Mouse (Mus musculus): Measurements from ENCODE around the gene Ltb. TPM values are rescaled to one million over a fixed set of nuclear protein-coding genes. Genes with fewer than 3 reads are reported as not detected.

The Ltb gene
- total RNA-seq, 2 experiments from 2014 or later = 0.74 to 0.78 TPM

GRCm38 (mm10) chr17:35244999-35245398 lies 50.8 kb downstream of the Ltb start:
- DNase-seq (ENCODE audit: low spot score in 2 of 2) = no peak

Small RNAs within 50 kb of the gene (microRNA-seq; reads per million reads assigned to microRNA genes)
- gene Mir6973a = not detected
- not detected for gene Mir6974
- 0.63 reads per million for gene Mir6975

Other genes starting within 250 kb of the Ltb start
- 1 to 10 TPM; 3.7 to 4.0 TPM for gene Hspa1b, start 235.2 kb upstream of the Ltb start, total RNA-seq (2021)
- not detected for gene Gm20481, start 224.5 kb upstream of the Ltb start, total RNA-seq (2021)
- 1 to 10 TPM; 3.2 to 4.4 TPM for gene Hspa1a, start 222.3 kb upstream of the Ltb start, total RNA-seq (2021)
- 1 to 10 TPM; 5.8 to 6.1 TPM for gene Hspa1l, start 221.7 kb upstream of the Ltb start, total RNA-seq (2021)
- 10 to 100 TPM; 31.8 to 32.4 TPM for gene Lsm2, start 212.6 kb upstream of the Ltb start, total RNA-seq (2021)
- 10 to 100 TPM; 50.8 to 58.3 TPM for gene Vars, start 193.5 kb upstream of the Ltb start, total RNA-seq (2021)
- gene Vwa7, start 177.9 kb upstream of the Ltb start, total RNA-seq (2021) = 1 to 10 TPM in 1 of 2 experiments, under 1 TPM in 1; 0.96 to 1.2 TPM
- 1 to 10 TPM; 5.4 to 6.3 TPM for gene Sapcd1, start 166.4 kb upstream of the Ltb start, total RNA-seq (2021)
- 1 to 10 TPM; 4.5 to 5.4 TPM for gene Msh5, start 147.7 kb upstream of the Ltb start, total RNA-seq (2021)
- gene Clic1, start 144.5 kb upstream of the Ltb start, total RNA-seq (2021) = 10 to 100 TPM; 87.2 to 89.7 TPM
- 100 to 1,000 TPM; 108 to 109 TPM for gene Ddah2, start 135.4 kb upstream of the Ltb start, total RNA-seq (2021)
- gene Ly6g6c, start 129.1 kb upstream of the Ltb start, total RNA-seq (2021) = under 1 TPM in 1 of 2 experiments, not detected in 1; 0.39 TPM
- under 1 TPM; 0.29 to 0.42 TPM for gene Mpig6b, start 128.3 kb upstream of the Ltb start, total RNA-seq (2021)
- not detected for gene Ly6g6e, start 117.5 kb upstream of the Ltb start, total RNA-seq (2021)
- 1 to 10 TPM in 1 of 2 experiments, under 1 TPM in 1; 0.91 to 1.2 TPM for gene Ly6g6d, start 116.4 kb upstream of the Ltb start, total RNA-seq (2021)
- under 1 TPM in 1 of 2 experiments, not detected in 1; 0.31 TPM for gene Ly6g6f, start 108.8 kb upstream of the Ltb start, total RNA-seq (2021)
- 10 to 100 TPM; 67.2 to 69.3 TPM for gene Abhd16a, start 105.2 kb upstream of the Ltb start, total RNA-seq (2021)
- gene Ly6g5c, start 86.2 kb upstream of the Ltb start, total RNA-seq (2021) = not detected
- gene Ly6g5b, start 79.0 kb upstream of the Ltb start, total RNA-seq (2021) = 1 to 10 TPM in 1 of 2 experiments, under 1 TPM in 1; 0.44 to 1.2 TPM
- gene Gpank1, start 73.0 kb upstream of the Ltb start, total RNA-seq (2021) = 1 to 10 TPM; 5.6 to 7.4 TPM
- 100 to 1,000 TPM; 174 to 185 TPM for gene Csnk2b, start 72.4 kb upstream of the Ltb start, total RNA-seq (2021)
- gene D17H6S53E, start 68.1 kb upstream of the Ltb start, total RNA-seq (2021) = 10 to 100 TPM; 20.0 to 21.0 TPM
- 1 to 10 TPM in 1 of 2 experiments, not detected in 1; 1.2 TPM for gene Apom, start 62.4 kb upstream of the Ltb start, total RNA-seq (2021)
- gene Bag6, start 59.3 kb upstream of the Ltb start, total RNA-seq (2021) = 100 to 1,000 TPM; 265 to 276 TPM
- gene Prrc2a, start 29.5 kb upstream of the Ltb start, total RNA-seq (2021) = 100 to 1,000 TPM; 183 to 193 TPM
- 1 to 10 TPM; 6.0 to 6.3 TPM for gene Aif1, start 18.4 kb upstream of the Ltb start, total RNA-seq (2021)
- 10 to 100 TPM in 1 of 2 experiments, 1 to 10 TPM in 1; 7.7 to 11.1 TPM for gene Lst1, start 6.0 kb upstream of the Ltb start, total RNA-seq (2021)
- 1 to 10 TPM; 1.1 to 1.7 TPM for gene Tnf, start 7.6 kb downstream of the Ltb start, total RNA-seq (2021)
- under 1 TPM; 0.31 to 0.32 TPM for gene Lta, start 10.9 kb downstream of the Ltb start, total RNA-seq (2021)
- under 1 TPM in 1 of 2 experiments, not detected in 1; 0.52 TPM for gene Gm16181, start 26.4 kb downstream of the Ltb start, total RNA-seq (2021)
- gene Atp6v1g2, start 39.2 kb downstream of the Ltb start, total RNA-seq (2021) = 1 to 10 TPM; 2.7 to 3.2 TPM
- gene Nfkbil1, start 41.4 kb downstream of the Ltb start, total RNA-seq (2021) = 10 to 100 TPM; 13.9 to 15.8 TPM
- gene Ddx39b, start 47.3 kb downstream of the Ltb start, total RNA-seq (2021) = 100 to 1,000 TPM; 219 to 233 TPM
- gene H2-D1, start 68.3 kb downstream of the Ltb start, total RNA-seq (2021) = 10 to 100 TPM; 44.5 to 55.8 TPM
- under 1 TPM; 0.52 to 0.67 TPM for gene H2-Q1, start 126.0 kb downstream of the Ltb start, total RNA-seq (2021)
- gene H2-Q2, start 147.8 kb downstream of the Ltb start, total RNA-seq (2021) = under 1 TPM; 0.59 to 0.93 TPM
- 1 to 10 TPM; 5.2 to 6.2 TPM for gene H2-Q4, start 185.2 kb downstream of the Ltb start, total RNA-seq (2021)
- under 1 TPM; 0.34 to 0.41 TPM for gene H2-Q6, start 230.4 kb downstream of the Ltb start, total RNA-seq (2021)
- 1 to 10 TPM in 1 of 2 experiments, under 1 TPM in 1; 0.71 to 1.0 TPM for gene H2-Q7, start 244.7 kb downstream of the Ltb start, total RNA-seq (2021)